ENCODE assay signal across 11 mouse cellular contexts in the genomic region with DNA sequence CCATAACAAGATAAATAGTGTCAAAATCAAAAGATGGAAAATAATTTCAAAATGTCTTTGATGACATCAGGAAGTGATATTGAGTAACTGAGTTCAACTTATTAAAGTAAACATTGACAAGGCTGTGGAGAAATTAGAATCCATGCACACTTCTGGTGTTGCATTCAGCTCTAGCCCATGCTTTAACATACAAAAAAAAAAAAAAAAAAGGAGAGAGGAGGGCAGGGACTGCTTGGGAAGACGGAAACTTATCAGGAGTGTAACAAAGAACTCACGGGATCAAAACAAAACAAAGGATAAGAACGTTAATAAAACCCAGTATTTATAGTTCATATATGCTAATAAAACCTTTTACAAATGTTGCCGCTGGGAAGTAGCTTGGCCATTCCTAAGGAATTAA. TPM values are rescaled to one million over a fixed set of nuclear protein-coding genes. Genes with fewer than 3 reads are reported as not detected.
DNase-seq lines count a peak whose midpoint lies in the region; ATAC-seq and TF ChIP-seq lines count a peak whose summit lies in the region.
"Had no signal": no experiment of that assay in that cellular context is flagged by ENCODE, and none has a peak within 500 bp of the region (broad histone marks: within the 10 kb centered on the region; RNA-seq: fewer than 3 reads in every experiment).

No protein-coding gene starts in this region.

- peak overlapping the region; percentile 91 for H3K4me3 ChIP-seq in gastrocnemius, adult 2 months
- peak overlapping the region; percentile 91 for H3K4me3 ChIP-seq in lung, embryonic 15.5 days
- H3K4me3 ChIP-seq in hindbrain, embryonic 16.5 days (ENCODE audit: low read length) = no peak overlapping the region
- H3K4me3 ChIP-seq in midbrain, embryonic 15.5 days = no peak overlapping the region

- no peak for ATAC-seq in lung, embryonic 15.5 days (ENCODE audit: borderline replicate concordance, extremely low read depth, low FRiP score, low TSS enrichment)
- ATAC-seq in hindbrain, embryonic 16.5 days = no peak
- no peak for ATAC-seq in midbrain, embryonic 15.5 days (replicated peaks)

- H3K36me3 ChIP-seq in lung, embryonic 15.5 days = peaks cover under 1% of the 10 kb centered on the region; the same call in 1 of the 2 replicates
- H3K36me3 ChIP-seq in hindbrain, embryonic 16.5 days (ENCODE audit: control insufficient read depth, insufficient read depth, low read length) = peaks cover 3% of the 10 kb centered on the region; the same call in 1 of the 2 replicates
- peaks cover 5% of the 10 kb centered on the region; the same call in 1 of the 2 replicates for H3K36me3 ChIP-seq in midbrain, embryonic 15.5 days (replicated peaks)

- peaks cover 22% of the 10 kb centered on the region for H3K4me1 ChIP-seq in lung, embryonic 15.5 days
- H3K4me1 ChIP-seq in hindbrain, embryonic 16.5 days (ENCODE audit: control insufficient read depth, insufficient read depth, low read depth, low read length) = peaks cover 16% of the 10 kb centered on the region
- peaks cover 21% of the 10 kb centered on the region for H3K4me1 ChIP-seq in midbrain, embryonic 15.5 days

- peak overlapping the region; percentile 89; the same call in 1 of the 2 replicates for H3K27ac ChIP-seq in gastrocnemius, adult 2 months
- no peak overlapping the region for H3K27ac ChIP-seq in lung, embryonic 15.5 days
- H3K27ac ChIP-seq in hindbrain, embryonic 16.5 days (ENCODE audit: low read depth, low read length) = no peak overlapping the region
- no peak overlapping the region for H3K27ac ChIP-seq in midbrain, embryonic 15.5 days
- H3K27ac ChIP-seq: macrophage had no signal

- H3K9ac ChIP-seq in lung, embryonic 15.5 days = no peak overlapping the region; the same call in 1 of the 2 replicates
- H3K9ac ChIP-seq in hindbrain, embryonic 16.5 days (ENCODE audit: low read depth, low read length) = no peak overlapping the region
- H3K9ac ChIP-seq in midbrain, embryonic 15.5 days = no peak overlapping the region

- WGBS in lung, embryonic 15.5 days = 37% methylated on average over 4 of the region's 4 CpGs
- 49% methylated on average over 4 of the region's 4 CpGs for WGBS in hindbrain, embryonic 16.5 days
- 49% methylated on average over 4 of the region's 4 CpGs for WGBS in midbrain, embryonic 15.5 days

- H3K9me3 ChIP-seq in lung, embryonic 15.5 days = no peaks in the 10 kb centered on the region
- H3K9me3 ChIP-seq in hindbrain, embryonic 16.5 days (ENCODE audit: control insufficient read depth, low read length) = no peaks in the 10 kb centered on the region
- H3K9me3 ChIP-seq in midbrain, embryonic 15.5 days = no peaks in the 10 kb centered on the region

- H3K27me3 ChIP-seq in lung, embryonic 15.5 days = no peaks in the 10 kb centered on the region
- no peaks in the 10 kb centered on the region for H3K27me3 ChIP-seq in hindbrain, embryonic 16.5 days (replicated peaks; ENCODE audit: control insufficient read depth, insufficient read depth, low read length)
- no peaks in the 10 kb centered on the region for H3K27me3 ChIP-seq in midbrain, embryonic 15.5 days (replicated peaks)

- intact Hi-C loops in gastrocnemius, adult 2 months (cut with DNase I) = loop anchor here (2.0 kb wide), 1 partner anchor 73 kb away; no protein-coding TSS in a partner anchor
- intact Hi-C loops in left cerebral cortex, postnatal 25 days (cut with DNase I) = no loop called here

- H3K4me2 ChIP-seq in lung, embryonic 15.5 days = peak overlapping the region; percentile 87
- H3K4me2 ChIP-seq in hindbrain, embryonic 16.5 days (ENCODE audit: low read length) = peak overlapping the region; percentile 66
- peak overlapping the region; percentile 59; the same call in 1 of the 2 replicates for H3K4me2 ChIP-seq in midbrain, embryonic 15.5 days

- DNase-seq in gastrocnemius, adult 2 months = no peak
- DNase-seq in gastrocnemius, postnatal 10 days = no peak
- DNase-seq in lung, postnatal 10 days = no peak
- no peak for DNase-seq in left cerebral cortex, postnatal 25 days (ENCODE audit: low spot score in 2 of 2)
- DNase-seq in frontal cortex, postnatal 36 days (ENCODE audit: low spot score in 2 of 2) = no peak
- DNase-seq: B cell, adult 2 months; gastrocnemius, postnatal 36 days had no signal

- no peak for TF ChIP-seq CTCF in gastrocnemius, adult 2 months (IDR thresholded peaks at IDR 0.05)

RNA-seq across cellular contexts. Expression of a gene that starts 2.3 kb away (rescaled TPM):
- 1 to 10 TPM; 1.6 to 2.3 TPM for total RNA-seq in gastrocnemius, adult 2 months (2021)
- total RNA-seq in gastrocnemius, postnatal 10 days (2021) = 1 to 10 TPM; 4.5 to 5.0 TPM
- 20.4 and 21.0 TPM in 2 replicates for polyA plus RNA-seq in lung, embryonic 15.5 days (2015; fragmentation: Nextera tagmentation; extraction: Ambion mirVana)
- polyA plus RNA-seq in hindbrain, embryonic 16.5 days (2015; fragmentation: Nextera tagmentation; extraction: Ambion mirVana) = 19.1 and 23.1 TPM in 2 replicates
- polyA plus RNA-seq in midbrain, embryonic 15.5 days (2015; fragmentation: Nextera tagmentation; extraction: Ambion mirVana) = 25.2 and 32.3 TPM in 2 replicates
- 10 to 100 TPM; 14.3 to 17.8 TPM for total RNA-seq in left cerebral cortex, postnatal 25 days (2021)

RNA-seq across cellular contexts. Expression of a gene that starts 18.4 kb away (rescaled TPM):
- total RNA-seq in gastrocnemius, adult 2 months (2021) = 10 to 100 TPM; 28.8 to 31.2 TPM
- total RNA-seq in gastrocnemius, postnatal 10 days (2021) = 10 to 100 TPM; 40.4 to 46.9 TPM
- 78.4 and 79.8 TPM in 2 replicates for polyA plus RNA-seq in lung, embryonic 15.5 days (2015; fragmentation: Nextera tagmentation; extraction: Ambion mirVana)
- 67.0 and 68.4 TPM in 2 replicates for polyA plus RNA-seq in hindbrain, embryonic 16.5 days (2015; fragmentation: Nextera tagmentation; extraction: Ambion mirVana)
- 68.8 and 72.7 TPM in 2 replicates for polyA plus RNA-seq in midbrain, embryonic 15.5 days (2015; fragmentation: Nextera tagmentation; extraction: Ambion mirVana)
- 10 to 100 TPM; 65.5 to 71.3 TPM for total RNA-seq in left cerebral cortex, postnatal 25 days (2021)

RNA-seq across cellular contexts. Expression of a gene that starts 21.4 kb away (rescaled TPM):
- total RNA-seq in gastrocnemius, adult 2 months (2021) = 100 to 1,000 TPM; 103 to 121 TPM
- total RNA-seq in gastrocnemius, postnatal 10 days (2021) = 100 to 1,000 TPM; 149 to 168 TPM
- 421 and 449 TPM in 2 replicates for polyA plus RNA-seq in lung, embryonic 15.5 days (2015; fragmentation: Nextera tagmentation; extraction: Ambion mirVana)
- 232 and 244 TPM in 2 replicates for polyA plus RNA-seq in hindbrain, embryonic 16.5 days (2015; fragmentation: Nextera tagmentation; extraction: Ambion mirVana)
- 217 and 225 TPM in 2 replicates for polyA plus RNA-seq in midbrain, embryonic 15.5 days (2015; fragmentation: Nextera tagmentation; extraction: Ambion mirVana)
- total RNA-seq in left cerebral cortex, postnatal 25 days (2021) = 100 to 1,000 TPM in 1 of 2 experiments, 10 to 100 TPM in 1; 98.1 to 103 TPM

RNA-seq across cellular contexts. Expression of a gene that starts 27.0 kb away (rescaled TPM):
- 1 to 10 TPM; 2.7 to 7.7 TPM for total RNA-seq in gastrocnemius, adult 2 months (2021)
- total RNA-seq in gastrocnemius, postnatal 10 days (2021) = 10 to 100 TPM; 42.2 to 60.5 TPM
- polyA plus RNA-seq in lung, embryonic 15.5 days (2015; fragmentation: Nextera tagmentation; extraction: Ambion mirVana) = 228 and 233 TPM in 2 replicates
- 16.3 and 24.6 TPM in 2 replicates for polyA plus RNA-seq in hindbrain, embryonic 16.5 days (2015; fragmentation: Nextera tagmentation; extraction: Ambion mirVana)
- polyA plus RNA-seq in midbrain, embryonic 15.5 days (2015; fragmentation: Nextera tagmentation; extraction: Ambion mirVana) = 17.8 and 20.3 TPM in 2 replicates
- total RNA-seq in left cerebral cortex, postnatal 25 days (2021) = 1 to 10 TPM; 2.1 to 2.3 TPM

RNA-seq across cellular contexts. Expression of a gene that starts 35.0 kb away (rescaled TPM):
- 10 to 100 TPM; 29.2 to 30.8 TPM for total RNA-seq in gastrocnemius, adult 2 months (2021)
- total RNA-seq in gastrocnemius, postnatal 10 days (2021) = 10 to 100 TPM; 27.9 TPM
- 11.8 and 14.6 TPM in 2 replicates for polyA plus RNA-seq in lung, embryonic 15.5 days (2015; fragmentation: Nextera tagmentation; extraction: Ambion mirVana)
- polyA plus RNA-seq in hindbrain, embryonic 16.5 days (2015; fragmentation: Nextera tagmentation; extraction: Ambion mirVana) = 12.2 and 13.7 TPM in 2 replicates
- 8.0 and 10.4 TPM in 2 replicates for polyA plus RNA-seq in midbrain, embryonic 15.5 days (2015; fragmentation: Nextera tagmentation; extraction: Ambion mirVana)
- total RNA-seq in left cerebral cortex, postnatal 25 days (2021) = 10 to 100 TPM; 15.1 to 15.9 TPM

Comparison
In these comparisons a context has a peak if more than half of its experiments do, and no peak if none do; other contexts are left out.
1. H3K4me3 ChIP-seq: peak in gastrocnemius, adult 2 months (single experiment) and lung, embryonic 15.5 days (single experiment); none in hindbrain, embryonic 16.5 days (single experiment) and midbrain, embryonic 15.5 days (single experiment).
2. Peak in every context shown above with its lines, with median percentiles within 50 percentile points of each other: H3K4me2 ChIP-seq.